Mouse (Mus musculus) megakaryocyte, embryonic 14.5 days (primary cell): ENCODE measurements around the gene Gmds.

Experiments used
- FLI1 ChIP-seq: IDR thresholded peaks from 2 replicates; pipeline ENCODE4 v1.6.1; 2012; ENCODE audit warnings: low read length, inconsistent platforms, mixed read lengths
- GATA1 ChIP-seq: IDR thresholded peaks from 3 replicates; pipeline ENCODE4 v1.6.1; 2012; ENCODE audit warnings: mixed read lengths, low read length, inconsistent platforms, borderline replicate concordance

DNA sequence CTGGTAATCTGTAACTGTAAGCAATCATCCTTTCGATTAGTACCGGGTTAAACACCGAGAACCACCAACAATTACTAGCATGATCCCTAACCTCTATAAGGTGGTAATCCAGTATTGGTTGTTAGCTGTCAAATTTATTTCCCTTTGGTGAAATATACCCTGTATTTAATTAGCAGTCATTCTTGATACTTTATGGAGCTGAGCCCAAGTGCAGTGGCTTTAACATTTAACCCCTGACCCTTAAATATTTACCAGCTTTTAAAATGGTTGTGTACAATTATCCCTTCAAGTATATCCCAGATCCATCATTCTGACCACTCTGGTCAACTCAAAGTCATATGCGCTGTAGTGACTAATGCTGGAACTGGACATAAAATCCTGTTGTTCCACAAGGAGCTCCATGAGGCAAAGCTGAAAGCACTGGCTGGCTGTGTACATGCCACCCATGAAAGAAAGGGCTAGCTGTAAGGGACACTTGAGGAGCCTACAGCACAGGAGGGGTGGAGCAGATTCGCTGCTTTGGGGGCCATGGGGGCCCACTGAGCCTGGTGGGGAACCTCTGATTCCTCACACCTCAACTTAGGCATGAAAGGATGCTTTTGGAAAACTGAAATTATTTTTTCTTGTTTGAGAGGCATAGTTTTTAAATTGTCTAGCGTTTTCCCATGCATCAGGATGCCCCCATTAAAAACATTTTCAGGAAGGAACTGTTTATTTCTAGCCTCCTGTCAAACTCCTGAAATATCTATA is 312.1 kb downstream of the Gmds start:
- TF ChIP-seq GATA1 (no peak), FLI1 (no peak)
